Mouse (Mus musculus) neutrophil, adult 65 days (primary cell): ENCODE data around the gene 1810009A15Rik. TPM values are rescaled to one million over a fixed set of nuclear protein-coding genes. Genes with fewer than 3 reads are reported as not detected.

Source experiments
- total RNA-seq: library from RNA; stranded (reverse); gene quantifications from 2 replicates; pipeline ENCODE4 v1.2.4, GENCODE M21; 2023

The 1810009A15Rik gene
- 15.3 and 21.7 TPM in 2 replicates for total RNA-seq

GRCm38 (mm10) chr19:8888511-8889385, at the start of gene 1810009A15Rik, which contains the start of gene Gm49416:
TSS of gene 1810009A15Rik (plus strand) at chr19:8888853.
TSS of gene Gm49416 (plus strand) at chr19:8888926.

GRCm38 (mm10) chr19:8839103-8839907, 49.3 kb upstream of the 1810009A15Rik start, which contains the start of gene Gng3:
TSS of gene Gng3 (minus strand) at chr19:8839194.

GRCm38 (mm10) chr19:8850402-8850901, 38.2 kb upstream of the 1810009A15Rik start, which contains the start of gene Lrrn4cl:
TSS of gene Lrrn4cl (plus strand) at chr19:8850768.

GRCm38 (mm10) chr19:8871267-8872186, 17.1 kb upstream of the 1810009A15Rik start, which contains the start of gene Ubxn1:
TSS of gene Ubxn1 (plus strand) at chr19:8871496.

GRCm38 (mm10) chr19:8880311-8881033, 8.2 kb upstream of the 1810009A15Rik start, which contains the start of gene Uqcc3:
TSS of gene Uqcc3 (minus strand) at chr19:8880923.

GRCm38 (mm10) chr19:8883616-8884015, 5.0 kb upstream of the 1810009A15Rik start, which contains the start of the genes Lbhd1 and Gm49403:
TSS of gene Lbhd1 (plus strand) at chr19:8883732.
TSS of gene Gm49403 (plus strand) at chr19:8883930.

GRCm38 (mm10) chr19:8892829-8893766, 4.4 kb downstream of the 1810009A15Rik start, which contains the start of gene Ints5:
TSS of gene Ints5 (plus strand) at chr19:8893005.

GRCm38 (mm10) chr19:8897865-8898495, 9.3 kb downstream of the 1810009A15Rik start, which contains the start of gene Ganab:
TSS of gene Ganab (plus strand) at chr19:8898071.

GRCm38 (mm10) chr19:8920073-8920736, 31.6 kb downstream of the 1810009A15Rik start, which contains the start of gene B3gat3:
TSS of gene B3gat3 (plus strand) at chr19:8920374.

GRCm38 (mm10) chr19:8929224-8930088, 40.8 kb downstream of the 1810009A15Rik start, which contains the start of the genes Rom1 and Eml3:
TSS of gene Rom1 (minus strand) at chr19:8929356.
TSS of gene Eml3 (plus strand) at chr19:8929552.

Other genes with a start within 250 kb of the 1810009A15Rik start
- gene Chrm1, start 225.1 kb upstream of the 1810009A15Rik start, total RNA-seq, result 0.19 and 0.43 TPM in 2 replicates
- 158 and 184 TPM in 2 replicates for gene Slc3a2, start 165.5 kb upstream of the 1810009A15Rik start, total RNA-seq
- 22.0 TPM in 2 replicates for gene Wdr74, start 153.0 kb upstream of the 1810009A15Rik start, total RNA-seq
- 1.00 and 1.5 TPM in 2 replicates for gene 1700092M07Rik, start 148.1 kb upstream of the 1810009A15Rik start, total RNA-seq
- 173 and 212 TPM in 2 replicates for gene Stx5a, start 147.4 kb upstream of the 1810009A15Rik start, total RNA-seq
- 146 and 190 TPM in 2 replicates for gene Nxf1, start 131.8 kb upstream of the 1810009A15Rik start, total RNA-seq
- gene Tmem223, start 117.9 kb upstream of the 1810009A15Rik start, total RNA-seq, result 20.3 and 22.0 TPM in 2 replicates
- gene Tmem179b, start 114.4 kb upstream of the 1810009A15Rik start, total RNA-seq, result 52.4 and 65.2 TPM in 2 replicates
- 7.5 and 8.2 TPM in 2 replicates for gene Taf6l, start 102.4 kb upstream of the 1810009A15Rik start, total RNA-seq
- 36.0 and 36.7 TPM in 2 replicates for gene Polr2g, start 90.3 kb upstream of the 1810009A15Rik start, total RNA-seq
- 0.52 and 0.76 TPM in 2 replicates for gene Zbtb3, start 86.3 kb upstream of the 1810009A15Rik start, total RNA-seq
- gene Ttc9c, start 69.5 kb upstream of the 1810009A15Rik start, total RNA-seq, result 16.9 and 18.9 TPM in 2 replicates
- gene Hnrnpul2, start 68.8 kb upstream of the 1810009A15Rik start, total RNA-seq, result 86.0 and 118 TPM in 2 replicates
- 1.4 TPM in 1 of 2 replicates, not detected in the other for gene AC129217.1, start 59.1 kb upstream of the 1810009A15Rik start, total RNA-seq
- gene Bscl2, start 51.4 kb upstream of the 1810009A15Rik start, total RNA-seq, result 43.3 and 49.7 TPM in 2 replicates
- not detected in 2 replicates for gene Gng3, start 49.7 kb upstream of the 1810009A15Rik start, total RNA-seq
- gene Lrrn4cl, start 38.1 kb upstream of the 1810009A15Rik start, total RNA-seq, result 0.27 and 0.57 TPM in 2 replicates
- 89.2 and 93.8 TPM in 2 replicates for gene Ubxn1, start 17.4 kb upstream of the 1810009A15Rik start, total RNA-seq
- gene Uqcc3, start 7.9 kb upstream of the 1810009A15Rik start, total RNA-seq, result 15.4 and 22.1 TPM in 2 replicates
- 1.8 and 10.2 TPM in 2 replicates for gene Lbhd1, start 5.1 kb upstream of the 1810009A15Rik start, total RNA-seq
- gene Gm49403, start 4.9 kb upstream of the 1810009A15Rik start, total RNA-seq, result not detected in 2 replicates
- gene Gm49416, start 73 bp downstream of the 1810009A15Rik start, total RNA-seq, result 6.5 TPM in 1 of 2 replicates, not detected in the other
- 9.3 and 11.1 TPM in 2 replicates for gene Ints5, start 4.2 kb downstream of the 1810009A15Rik start, total RNA-seq
- gene Ganab, start 9.2 kb downstream of the 1810009A15Rik start, total RNA-seq, result 76.0 and 93.0 TPM in 2 replicates
- gene B3gat3, start 31.5 kb downstream of the 1810009A15Rik start, total RNA-seq, result 29.7 and 35.6 TPM in 2 replicates
- 1.5 and 2.1 TPM in 2 replicates for gene Rom1, start 40.5 kb downstream of the 1810009A15Rik start, total RNA-seq
- gene Eml3, start 40.7 kb downstream of the 1810009A15Rik start, total RNA-seq, result 43.3 and 54.8 TPM in 2 replicates
- 109 and 121 TPM in 2 replicates for gene Mta2, start 53.0 kb downstream of the 1810009A15Rik start, total RNA-seq
- 6.5 and 12.9 TPM in 2 replicates for gene Tut1, start 65.0 kb downstream of the 1810009A15Rik start, total RNA-seq
- 85.1 and 106 TPM in 2 replicates for gene Eef1g, start 78.2 kb downstream of the 1810009A15Rik start, total RNA-seq
- 367 and 445 TPM in 2 replicates for gene Ahnak, start 100.4 kb downstream of the 1810009A15Rik start, total RNA-seq
- gene Scgb1a1, start 199.1 kb downstream of the 1810009A15Rik start, total RNA-seq, result not detected in 2 replicates
- gene Asrgl1, start 246.8 kb downstream of the 1810009A15Rik start, total RNA-seq, result 4.1 and 5.1 TPM in 2 replicates